In genomic region chr5:113644520-113644919, GRCm38 (mm10) we compare ENCODE assay signal across 11 mouse cellular contexts. TPM values are rescaled to one million over a fixed set of nuclear protein-coding genes. Genes with fewer than 3 reads are reported as not detected.
DNase-seq lines count a peak whose midpoint lies in the region; ATAC-seq and TF ChIP-seq lines count a peak whose summit lies in the region.
"Had no signal": no experiment of that assay in that cellular context is flagged by ENCODE, and none has a peak within 500 bp of the region (broad histone marks: within the 10 kb centered on the region; RNA-seq: fewer than 3 reads in every experiment).

No protein-coding gene starts in this region.

- WGBS in lung, postnatal 0 days: 82% methylated on average over 4 of the region's 4 CpGs
- WGBS in midbrain, embryonic 14.5 days: 84% methylated on average over 4 of the region's 4 CpGs

- H3K27ac ChIP-seq in lung, postnatal 0 days (ENCODE audit: low read length): no peak overlapping the region
- no peak overlapping the region for H3K27ac ChIP-seq in midbrain, embryonic 14.5 days (replicated peaks; ENCODE audit: low read depth, low read length)
- H3K27ac ChIP-seq: embryonic facial prominence, embryonic 15.5 days; liver, embryonic 14.5 days had no signal

- no peaks in the 10 kb centered on the region; the same call in 1 of the 2 replicates for H3K4me1 ChIP-seq in lung, postnatal 0 days (ENCODE audit: insufficient read depth, low read depth, low read length)
- peaks cover 4% of the 10 kb centered on the region; the same call in 1 of the 2 replicates for H3K4me1 ChIP-seq in midbrain, embryonic 14.5 days (ENCODE audit: control insufficient read depth, insufficient read depth, low read length)

- no peak for TF ChIP-seq POLR2A in myocyte (IDR thresholded peaks at IDR 0.05; ENCODE audit: insufficient read length, low read depth)

- ATAC-seq in lung, postnatal 0 days: peak; percentile 7; the same call in 1 of the 2 replicates
- ATAC-seq in midbrain, embryonic 14.5 days (ENCODE audit: low FRiP score, low TSS enrichment): no peak

- no peaks in the 10 kb centered on the region for H3K27me3 ChIP-seq in lung, postnatal 0 days (replicated peaks; ENCODE audit: insufficient read depth, low read length)
- no peaks in the 10 kb centered on the region for H3K27me3 ChIP-seq in myocyte (ENCODE audit: control insufficient read depth, insufficient read depth, insufficient read length)
- H3K27me3 ChIP-seq in midbrain, embryonic 14.5 days (ENCODE audit: control insufficient read depth, insufficient read depth, low read length): no peaks in the 10 kb centered on the region
- H3K27me3 ChIP-seq: embryonic facial prominence, embryonic 15.5 days had no signal

- peak overlapping the region; percentile 29 for H3K4me2 ChIP-seq in lung, postnatal 0 days (replicated peaks; ENCODE audit: low read depth, low read length)
- peak overlapping the region; percentile 45 for H3K4me2 ChIP-seq in myocyte (ENCODE audit: low read depth)
- no peak overlapping the region for H3K4me2 ChIP-seq in midbrain, embryonic 14.5 days (ENCODE audit: low read length)
- H3K4me2 ChIP-seq: embryonic facial prominence, embryonic 15.5 days had no signal

- H3K9me3 ChIP-seq in lung, postnatal 0 days (ENCODE audit: low read length): no peaks in the 10 kb centered on the region
- H3K9me3 ChIP-seq in midbrain, embryonic 14.5 days (ENCODE audit: control insufficient read depth, low read length): no peaks in the 10 kb centered on the region
- H3K9me3 ChIP-seq: embryonic facial prominence, embryonic 15.5 days had no signal

- H3K9ac ChIP-seq in lung, postnatal 0 days (replicated peaks; ENCODE audit: low read depth): no peak overlapping the region
- no peak overlapping the region for H3K9ac ChIP-seq in midbrain, embryonic 14.5 days (replicated peaks; ENCODE audit: low read length)
- H3K9ac ChIP-seq: embryonic facial prominence, embryonic 15.5 days; liver, embryonic 14.5 days had no signal

- TF ChIP-seq EP300 in lung, postnatal 0 days (IDR thresholded peaks at IDR 0.05): no peak

- no peak overlapping the region for H3ac ChIP-seq in myocyte (ENCODE audit: control insufficient read depth, insufficient read length)

- intact Hi-C loops in heart, postnatal 25 days (cut with DNase I): no loop called here
- intact Hi-C loops in heart, postnatal 10 days (cut with DNase I): no loop called here

- peaks cover 7% of the 10 kb centered on the region for H3K79me2 ChIP-seq in myocyte (ENCODE audit: control insufficient read depth, insufficient read depth)

- H3K4me3 ChIP-seq in lung, postnatal 0 days (ENCODE audit: low read depth, low read length): no peak overlapping the region
- no peak overlapping the region for H3K4me3 ChIP-seq in myocyte
- no peak overlapping the region for H3K4me3 ChIP-seq in midbrain, embryonic 14.5 days (replicated peaks; ENCODE audit: low read depth, low read length)
- H3K4me3 ChIP-seq: embryonic facial prominence, embryonic 15.5 days had no signal

- DNase-seq in heart, postnatal 25 days (ENCODE audit: low spot score): peak; percentile 46
- DNase-seq in heart, postnatal 10 days: no peak
- no peak for DNase-seq in lung, postnatal 0 days (ENCODE audit: low spot score)
- DNase-seq in lung, postnatal 14 days: no peak
- peak; percentile 73 for DNase-seq in gastrocnemius, postnatal 25 days
- DNase-seq in midbrain, embryonic 14.5 days: no peak
- DNase-seq in kidney, adult 9 months: no peak
- DNase-seq: kidney, postnatal 4 days had no signal

- no peak for TF ChIP-seq CTCF in lung, postnatal 0 days (IDR thresholded peaks at IDR 0.05)

- no peaks in the 10 kb centered on the region for H3K36me3 ChIP-seq in lung, postnatal 0 days (ENCODE audit: insufficient read depth, low read length)
- no peaks in the 10 kb centered on the region for H3K36me3 ChIP-seq in myocyte (ENCODE audit: control insufficient read depth, insufficient read depth)
- H3K36me3 ChIP-seq in midbrain, embryonic 14.5 days (ENCODE audit: control insufficient read depth, insufficient read depth, low read length): no peaks in the 10 kb centered on the region
- H3K36me3 ChIP-seq: embryonic facial prominence, embryonic 15.5 days had no signal

TF ChIP-seq in myocyte, 11 proteins besides CTCF, POLR2A, EP300 and RAD21:
- TF ChIP-seq REST (IDR thresholded peaks at IDR 0.05; ENCODE audit: insufficient read depth, insufficient read length): no peak
- no peak for TF ChIP-seq MYOG (IDR thresholded peaks at IDR 0.05; ENCODE audit: control insufficient read depth in 1 of 3, insufficient read depth in 1 of 3, insufficient read length in 2 of 3, low read depth in 2 of 3)

RNA-seq across cellular contexts. Expression of gene Cmklr1, which starts 5.7 kb away (rescaled TPM):
- total RNA-seq in heart, postnatal 25 days (2021): 10 to 100 TPM; 23.6 to 29.9 TPM
- total RNA-seq in heart, postnatal 10 days (2021): 10 to 100 TPM; 20.8 to 22.5 TPM
- 53.4 and 63.8 TPM in 2 replicates for polyA plus RNA-seq in lung, postnatal 0 days (2015; fragmentation: Nextera tagmentation; extraction: Ambion mirVana)
- 10 to 100 TPM; 14.6 to 15.4 TPM for total RNA-seq in gastrocnemius, postnatal 25 days (2021)
- 14.1 TPM for polyA plus RNA-seq in myocyte (2012; fragmentation: generic; extraction: Trizol)
- 1.2 and 2.1 TPM in 2 replicates for polyA plus RNA-seq in midbrain, embryonic 14.5 days (2014; fragmentation: Nextera tagmentation; extraction: Ambion mirVana)

Comparison
In these comparisons a context has a peak if more than half of its experiments do, and no peak if none do; other contexts are left out.
1. DNase-seq: peak in heart, postnatal 25 days (single experiment) and gastrocnemius, postnatal 25 days (single experiment); none in heart, postnatal 10 days (0 of 2), lung, postnatal 0 days (single experiment), lung, postnatal 14 days (single experiment), midbrain, embryonic 14.5 days (single experiment) and kidney, adult 9 months (single experiment).